Mouse (Mus musculus) adrenal gland, adult 2 months (tissue): ENCODE measurements around the gene Mospd2. TPM values are rescaled to one million over a fixed set of nuclear protein-coding genes. Genes with fewer than 3 reads are reported as not detected.

Experiments
- DNase-seq: peaks from one replicate; pipeline ENCODE4 v3.0.0; 2021
- long read RNA-seq: library from polyadenylated mRNA; stranded (forward); transcript quantifications from one replicate; pipeline ENCODE4 v2.0.0, GENCODE M21; 2021
- polyA plus RNA-seq: library from polyadenylated mRNA; depleted of rRNA; stranded (reverse); fragments of >200 nt; gene quantifications from 2 replicates; pipeline ENCODE4 v1.2.3, GENCODE M21; 2012; rRNA removed
- total RNA-seq, 2 experiments: library from RNA; stranded (reverse); gene quantifications; 2 replicates each; pipeline ENCODE4 v1.2.3; 2021

Gene Mospd2
- total RNA-seq (10 to 100 TPM; 20.7 to 31.0 TPM), polyA plus RNA-seq (0.57 and 0.59 TPM in 2 replicates)
- long read RNA-seq, partial matches to known transcripts = 3 of 9 reads
- long read RNA-seq, other reads (novel, unspliced or antisense) = 4 of 9 reads

- DNase-seq = peak; percentile 94
Observed at GRCm38 (mm10) chrX:164980193-164980775, at the start of gene Mospd2, which contains the start of gene Fancb. Mospd2 (minus strand) TSS chrX:164980375. Fancb (plus strand) TSS chrX:164980592.

DNA sequence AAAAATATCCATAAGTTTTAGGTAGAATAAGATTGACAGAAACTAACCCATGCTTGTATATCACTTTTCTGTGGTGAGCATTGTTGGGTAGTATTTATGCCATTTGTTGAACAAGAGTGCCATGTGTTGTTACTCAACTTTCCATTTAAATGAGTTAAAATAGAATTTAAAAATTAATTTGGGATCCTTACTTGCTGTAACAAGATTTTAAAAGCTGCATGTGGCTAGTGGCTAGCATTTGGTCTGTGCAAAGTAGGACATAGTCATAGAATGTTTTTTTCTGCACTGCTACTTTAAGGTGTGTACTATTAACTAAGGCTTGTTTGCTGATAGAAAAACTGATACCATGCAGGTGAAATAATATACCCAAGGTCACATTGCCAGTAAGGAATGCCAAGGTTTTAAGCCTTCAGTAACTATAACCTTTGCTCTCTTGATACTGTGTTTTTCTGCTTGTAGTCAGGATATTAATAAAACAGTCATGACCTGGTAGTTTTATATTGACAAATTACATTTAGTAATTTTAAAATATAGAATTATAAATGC, 24.7 kb upstream of the Mospd2 start, which contains the start of gene Gm17604:
Gene Gm17604, minus strand, starts transcription at position 51 of the 546 bp plus-strand sequence.
- DNase-seq = no peak

DNA sequence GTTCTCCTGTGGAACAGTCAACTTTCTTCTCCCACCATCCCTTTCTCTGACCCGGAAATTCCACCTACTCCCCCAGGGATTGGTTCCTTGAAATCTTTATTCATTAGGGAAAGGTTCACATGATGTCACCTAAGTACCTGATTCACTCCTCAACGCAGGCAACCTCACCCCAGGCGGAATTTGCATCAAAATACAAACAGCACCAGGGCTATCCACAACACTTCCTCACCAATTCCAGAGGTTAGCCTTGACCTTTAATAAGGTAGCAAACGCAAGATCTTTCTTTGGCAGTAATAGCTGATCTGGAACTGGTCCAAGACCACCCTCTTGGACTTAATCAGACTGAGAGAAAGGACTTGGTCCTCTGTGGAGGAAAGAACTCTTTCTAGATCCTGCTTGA, 23.0 kb upstream of the Mospd2 start:
- peak; percentile 3 for DNase-seq

DNA sequence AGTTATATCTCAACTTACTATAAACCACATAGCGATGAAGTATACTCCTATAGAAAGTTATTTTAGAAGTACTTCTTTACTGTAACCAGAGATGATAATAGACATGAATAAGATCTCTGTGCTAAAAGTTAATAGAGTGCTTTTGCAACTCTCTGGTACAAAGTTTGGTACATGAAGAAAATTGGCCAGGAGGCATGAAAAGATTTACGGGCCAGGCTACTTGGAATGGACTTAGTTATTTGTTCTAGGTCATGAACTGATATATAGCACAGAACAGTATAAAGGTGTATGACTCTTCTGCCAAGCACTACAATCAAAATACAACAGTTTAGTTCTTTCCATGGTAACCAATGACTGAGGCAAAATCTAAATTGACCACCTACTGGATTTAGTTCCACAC, 1.3 kb downstream of the Mospd2 start:
- no peak for DNase-seq

- no peak for DNase-seq
Observed at GRCm38 (mm10) chrX:164971206-164971605, 9.0 kb downstream of the Mospd2 start.

DNA sequence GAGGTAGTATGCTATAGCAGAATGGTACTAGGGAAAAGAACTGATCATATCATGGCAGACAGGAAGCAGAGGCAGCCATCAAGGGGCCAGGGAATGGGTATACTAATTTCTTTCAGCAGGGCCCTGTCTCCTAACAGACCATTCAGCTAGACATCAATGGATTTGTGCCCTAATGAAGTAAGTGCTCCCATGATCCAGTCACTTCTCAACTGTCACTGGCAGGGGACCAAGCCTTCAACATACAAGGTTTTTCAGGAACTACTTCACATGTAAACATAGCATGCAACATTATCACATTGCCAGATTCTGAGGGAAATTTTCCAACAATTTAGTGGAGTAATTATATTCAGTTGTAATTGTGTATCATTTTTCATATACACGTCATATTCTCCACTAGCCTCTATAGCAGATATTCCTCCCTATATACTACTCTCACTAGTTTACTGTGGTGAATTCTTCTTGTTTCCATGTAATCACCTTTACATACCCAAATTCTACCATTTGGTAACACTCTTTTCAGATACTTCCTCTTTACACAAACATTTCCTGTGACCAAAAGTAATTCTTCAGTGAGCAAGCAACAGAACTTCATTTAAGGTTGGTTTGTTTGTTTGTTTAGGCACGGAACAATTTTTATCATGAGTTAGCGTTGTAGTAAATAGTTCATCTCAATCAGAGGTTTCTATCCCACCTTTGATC, 14.3 kb downstream of the Mospd2 start:
- DNase-seq = no peak

- DNase-seq = no peak
Observed at GRCm38 (mm10) chrX:164952601-164953375, 27.4 kb downstream of the Mospd2 start.

DNA sequence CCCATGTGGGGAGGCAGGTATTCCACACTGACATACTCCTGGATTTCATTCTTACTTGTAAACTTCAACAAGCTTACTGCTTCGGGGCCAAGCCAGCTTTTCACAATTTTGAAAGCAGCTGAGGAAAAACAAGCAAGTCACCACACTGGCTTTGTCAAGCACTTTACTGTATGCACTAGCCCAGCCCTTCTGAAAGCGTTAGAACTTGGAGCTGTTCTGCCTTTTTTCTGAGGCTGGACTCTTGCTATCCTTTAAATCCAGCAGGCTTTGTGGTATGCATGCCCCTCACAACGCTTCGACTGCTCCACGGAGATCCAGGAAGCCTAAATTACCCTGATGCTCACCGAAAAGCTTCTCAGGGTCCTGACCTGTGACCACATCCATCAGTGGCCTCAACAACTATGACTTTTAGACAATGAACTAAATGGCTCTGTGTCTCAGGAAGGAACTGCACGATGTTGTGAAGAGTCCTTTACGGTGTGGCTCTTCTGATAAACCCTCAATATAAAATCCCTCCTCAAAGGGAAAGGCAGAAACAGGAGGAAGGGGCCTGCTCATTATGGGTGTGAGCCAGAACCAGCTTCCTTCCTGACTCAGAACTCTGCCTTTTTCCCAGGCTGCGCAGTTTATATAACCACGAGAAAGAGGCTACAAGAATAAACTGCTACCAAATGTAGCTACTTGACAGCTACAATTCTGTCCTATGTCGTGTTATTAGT, 28.2 kb downstream of the Mospd2 start:
- DNase-seq = no peak

GRCm38 (mm10) chrX:164941540-164941939, 38.6 kb downstream of the Mospd2 start:
- DNase-seq = no peak

DNA sequence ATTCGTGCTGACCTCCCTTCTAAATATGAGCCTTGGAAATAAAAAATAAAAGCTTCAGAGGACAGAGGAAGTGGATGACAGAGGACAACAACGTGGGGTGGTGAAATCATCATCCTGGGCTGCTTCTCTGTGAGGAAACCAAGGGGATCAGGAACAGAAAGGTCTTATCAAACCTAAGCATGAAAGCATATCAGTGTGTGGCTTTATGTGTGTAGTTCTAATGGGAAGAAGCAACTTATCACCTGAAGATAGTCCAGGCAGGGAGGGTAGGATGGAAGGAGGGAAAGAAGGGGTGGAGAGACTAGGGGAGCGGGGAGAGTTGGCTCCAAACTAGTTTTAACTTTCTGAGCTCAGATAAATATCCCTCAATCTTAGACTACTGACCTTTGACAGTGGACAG, 67.2 kb downstream of the Mospd2 start:
- DNase-seq = no peak

- DNase-seq = no peak
Observed at GRCm38 (mm10) chrX:164912186-164912585, 68.0 kb downstream of the Mospd2 start.

- peak; percentile 5 for DNase-seq
Observed at GRCm38 (mm10) chrX:164901847-164902246, 78.3 kb downstream of the Mospd2 start.

GRCm38 (mm10) chrX:164899805-164900204, 80.4 kb downstream of the Mospd2 start:
- DNase-seq = peak; percentile 14

DNA sequence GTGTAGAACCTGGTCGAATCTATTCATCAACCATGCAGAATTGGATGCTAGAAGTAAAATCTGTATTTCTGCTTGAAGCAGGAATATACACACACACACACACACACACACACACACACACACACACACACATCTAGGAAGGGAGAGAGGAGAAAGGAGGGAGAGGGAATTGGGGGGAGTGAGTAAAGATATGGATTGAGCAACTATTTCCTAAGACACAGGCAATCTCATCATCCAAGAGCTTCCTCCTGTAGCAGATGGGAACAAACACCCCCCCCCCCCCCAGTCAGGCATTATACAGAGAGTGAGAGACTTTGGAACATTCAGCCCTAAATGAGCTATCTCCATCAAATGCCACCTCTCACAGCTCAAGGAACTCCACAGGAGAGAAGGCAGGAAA, 93.9 kb downstream of the Mospd2 start:
- DNase-seq = no peak

Other genes starting within 250 kb of the Mospd2 start
- 1 to 10 TPM in 1 of 2 experiments, under 1 TPM in 1; 0.86 to 1.2 TPM for gene Fancb, start 217 bp upstream of the Mospd2 start, total RNA-seq
- 0.03 TPM in 1 of 2 replicates, not detected in the other for gene Fancb, start 217 bp upstream of the Mospd2 start, polyA plus RNA-seq
- gene Gm17604, start 24.5 kb upstream of the Mospd2 start, total RNA-seq = not detected
- not detected in 2 replicates for gene Gm17604, start 24.5 kb upstream of the Mospd2 start, polyA plus RNA-seq